Mouse (Mus musculus) brain, embryonic 18.5 days (tissue): ENCODE data around the gene Gm27029.
"Not testable (repeated sequence)": the region's sequence is repeated elsewhere in the genome, so short reads cannot be mapped to it uniquely, and the experiment has no call there.

Experiments used
- DNase-seq: peaks from one replicate; pipeline ENCODE4 v3.0.0-alpha.2; 2012; ENCODE audit warnings: low read depth, low spot score

Gene Gm27029

DNA sequence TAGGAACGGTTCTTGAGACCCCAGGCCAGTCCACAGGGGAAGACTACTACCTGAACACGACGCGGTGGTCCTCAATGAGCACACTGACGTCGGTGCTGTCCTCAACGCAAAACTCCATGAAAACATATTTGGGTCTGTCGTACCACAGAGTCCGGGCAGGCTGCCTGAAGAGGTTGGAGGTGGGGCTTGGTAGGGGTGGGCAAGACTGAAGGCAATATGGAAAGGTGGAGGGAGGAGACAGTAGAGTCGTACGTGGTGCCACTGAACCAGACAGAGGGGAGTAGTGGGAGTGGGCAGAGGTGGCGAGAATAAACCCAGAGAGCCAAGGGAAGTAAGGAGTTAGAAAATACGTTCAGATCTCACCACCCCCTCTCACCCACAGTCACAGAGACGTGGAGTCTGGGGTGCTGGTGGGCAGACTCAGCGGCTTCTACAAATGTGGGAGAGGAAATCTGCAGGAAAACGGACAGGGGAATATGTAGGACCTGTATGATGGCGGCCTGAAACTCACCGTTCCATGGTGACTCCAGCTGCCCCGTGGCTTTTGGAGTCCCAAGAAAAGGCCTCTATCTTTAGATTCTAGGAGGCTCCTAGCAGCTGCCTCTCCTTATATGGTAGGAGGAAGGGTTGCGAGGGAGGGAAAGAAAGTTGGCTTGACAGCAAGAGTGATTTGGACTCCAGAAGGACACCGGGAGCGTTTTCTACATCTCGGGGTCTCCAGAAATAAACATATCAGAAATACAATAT lies at the start of gene Gm27029:
TSS of gene Gm27029 (minus strand) at position 692 of the 747 bp plus-strand sequence.
- no peak for DNase-seq

- DNase-seq = no peak
These were observed 49.7 kb upstream of the Gm27029 start for GRCm38 (mm10) chr11:101474298-101474697.

DNA sequence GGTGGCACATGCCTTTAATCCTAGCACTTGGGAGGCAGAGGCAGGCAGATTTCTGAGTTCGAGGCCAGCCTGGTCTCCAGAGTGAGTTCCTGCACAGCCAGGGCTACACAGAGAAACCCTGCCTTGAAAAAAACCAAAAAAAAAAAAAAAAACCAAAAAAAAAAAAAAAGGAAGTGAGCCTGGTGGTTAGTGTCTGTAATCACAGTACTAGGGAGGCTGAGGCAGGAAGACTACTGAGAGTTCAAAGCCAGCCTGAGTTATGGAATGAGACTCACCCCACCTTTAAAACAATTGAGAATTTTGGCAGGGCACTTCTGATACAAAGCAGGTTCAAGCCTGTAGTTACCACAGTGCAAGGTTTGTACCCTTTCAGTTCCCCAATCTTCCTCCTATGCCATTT lies 49.1 kb upstream of the Gm27029 start:
- not testable (repeated sequence) for DNase-seq

GRCm38 (mm10) chr11:101472336-101472735 lies 47.7 kb upstream of the Gm27029 start:
- no peak for DNase-seq

DNA sequence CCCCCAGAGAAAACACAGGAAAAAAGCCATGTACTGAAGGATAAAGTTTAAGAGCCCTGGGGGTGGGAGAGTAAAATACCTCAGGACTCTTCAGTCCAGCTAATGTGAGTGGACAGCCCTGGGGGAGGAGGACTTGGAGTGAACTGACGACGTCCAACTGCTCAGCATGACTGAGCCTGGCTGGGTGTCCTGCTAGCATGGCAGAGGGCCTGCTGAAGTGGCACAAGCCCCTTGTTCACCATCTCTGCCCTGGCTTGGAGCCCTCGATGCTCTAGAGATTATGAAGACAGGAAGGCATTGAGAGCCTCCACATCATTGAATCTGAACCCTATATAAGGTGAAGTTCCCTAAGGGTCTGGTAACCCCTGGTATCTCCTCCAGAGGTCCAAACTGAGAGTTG lies 47.3 kb upstream of the Gm27029 start:
- DNase-seq = no peak

- DNase-seq = no peak
These were observed 45.6 kb upstream of the Gm27029 start for GRCm38 (mm10) chr11:101470206-101470605.

GRCm38 (mm10) chr11:101469155-101469554 lies 44.6 kb upstream of the Gm27029 start:
- DNase-seq = no peak

DNA sequence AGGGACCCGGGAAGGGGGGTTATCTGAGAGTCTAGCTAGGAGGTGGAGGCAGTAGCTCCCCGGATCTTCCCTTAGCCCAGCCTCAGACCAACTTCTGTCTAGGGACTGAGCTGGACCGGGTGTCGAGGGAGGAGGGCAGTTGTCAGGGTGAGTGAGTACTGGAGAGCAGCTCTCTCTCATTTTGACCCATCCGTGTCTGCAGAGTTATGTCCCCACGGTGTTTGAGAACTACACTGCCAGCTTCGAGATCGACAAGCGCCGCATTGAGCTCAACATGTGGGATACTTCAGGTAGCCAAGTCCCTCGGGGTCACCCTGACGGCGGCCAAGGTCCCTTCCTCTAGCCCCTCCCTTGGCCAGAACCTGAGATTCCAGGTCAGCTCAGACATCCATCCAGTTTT lies 44.1 kb upstream of the Gm27029 start:
- no peak for DNase-seq

DNA sequence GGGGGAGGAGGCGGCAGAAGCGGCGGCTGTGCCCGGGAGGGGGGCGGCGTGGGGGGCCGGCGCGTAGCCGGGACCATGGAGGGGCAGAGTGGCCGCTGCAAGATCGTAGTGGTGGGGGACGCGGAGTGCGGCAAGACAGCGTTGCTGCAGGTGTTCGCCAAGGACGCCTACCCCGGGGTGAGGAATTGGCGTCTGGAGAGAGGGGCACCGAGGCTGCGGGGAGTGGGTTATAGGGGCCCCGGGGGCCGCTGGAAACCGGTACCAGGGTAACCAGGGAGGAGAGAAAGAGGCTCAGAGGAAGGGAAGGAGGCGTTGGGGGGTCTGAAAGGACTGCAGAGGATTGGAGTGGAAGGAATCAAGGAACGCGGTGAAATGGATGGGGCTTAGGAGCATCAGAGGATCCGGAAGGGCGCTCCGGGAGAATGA lies 43.7 kb upstream of the Gm27029 start:
- no peak for DNase-seq

- DNase-seq = peak; percentile 61
These were observed 43.1 kb upstream of the Gm27029 start for GRCm38 (mm10) chr11:101467477-101468262.

DNA sequence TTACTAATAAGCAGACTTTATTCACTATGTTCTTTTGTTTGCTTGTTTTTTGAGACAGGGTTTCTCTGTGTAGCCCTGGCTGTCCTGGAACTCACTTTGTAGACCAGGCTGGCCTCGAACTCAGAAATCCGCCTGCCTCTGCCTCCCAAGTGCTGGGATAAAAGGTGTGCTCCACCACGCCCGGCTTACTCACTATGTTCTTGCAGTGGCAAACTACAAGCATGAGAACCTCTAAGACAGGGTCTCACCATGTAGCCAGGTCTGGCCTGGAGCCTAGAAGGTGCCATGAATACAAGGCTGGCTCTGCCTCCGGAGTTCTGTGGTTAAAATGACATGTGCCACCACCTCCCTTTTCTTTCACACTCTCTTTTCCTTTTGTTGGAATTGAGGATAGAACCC lies 42.0 kb upstream of the Gm27029 start:
- DNase-seq = not testable (repeated sequence)

DNA sequence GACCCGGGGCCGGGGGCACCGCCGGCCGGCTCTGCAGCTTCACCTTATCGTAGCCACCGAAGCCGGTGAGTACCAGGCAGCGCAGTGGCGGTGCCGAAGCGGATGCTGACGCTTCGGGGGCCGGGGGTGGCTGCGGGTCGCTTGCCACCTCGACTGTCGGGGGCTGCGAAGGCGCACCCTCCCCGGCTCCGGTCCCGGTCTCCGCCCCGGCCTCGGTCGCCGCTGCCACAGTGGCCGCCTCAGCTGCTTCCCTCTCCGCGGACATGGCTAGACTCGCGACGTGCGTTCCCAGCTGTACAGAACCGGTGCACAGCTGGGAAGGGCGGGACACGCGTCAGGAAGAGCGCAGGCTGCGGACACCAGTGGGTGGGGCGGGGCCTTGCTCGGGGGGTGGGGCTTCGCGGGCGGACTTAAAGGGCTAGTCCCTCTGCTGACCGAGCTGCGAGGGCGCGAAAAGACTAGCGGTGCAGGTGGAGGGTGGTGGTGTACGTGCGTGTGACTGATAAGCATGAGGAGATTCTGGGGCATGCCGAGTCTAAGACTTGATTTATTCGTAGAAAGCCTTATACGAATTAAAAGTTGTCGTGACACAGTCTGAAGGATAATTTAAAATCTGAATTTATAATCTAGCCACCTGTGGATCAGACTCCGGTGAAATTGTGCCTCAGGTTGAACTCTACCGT lies 41.4 kb upstream of the Gm27029 start, which contains the start of gene Vat1:
TSS of gene Vat1 (minus strand) at position 362 of the 683 bp plus-strand sequence.
- DNase-seq = peak; percentile 49

DNA sequence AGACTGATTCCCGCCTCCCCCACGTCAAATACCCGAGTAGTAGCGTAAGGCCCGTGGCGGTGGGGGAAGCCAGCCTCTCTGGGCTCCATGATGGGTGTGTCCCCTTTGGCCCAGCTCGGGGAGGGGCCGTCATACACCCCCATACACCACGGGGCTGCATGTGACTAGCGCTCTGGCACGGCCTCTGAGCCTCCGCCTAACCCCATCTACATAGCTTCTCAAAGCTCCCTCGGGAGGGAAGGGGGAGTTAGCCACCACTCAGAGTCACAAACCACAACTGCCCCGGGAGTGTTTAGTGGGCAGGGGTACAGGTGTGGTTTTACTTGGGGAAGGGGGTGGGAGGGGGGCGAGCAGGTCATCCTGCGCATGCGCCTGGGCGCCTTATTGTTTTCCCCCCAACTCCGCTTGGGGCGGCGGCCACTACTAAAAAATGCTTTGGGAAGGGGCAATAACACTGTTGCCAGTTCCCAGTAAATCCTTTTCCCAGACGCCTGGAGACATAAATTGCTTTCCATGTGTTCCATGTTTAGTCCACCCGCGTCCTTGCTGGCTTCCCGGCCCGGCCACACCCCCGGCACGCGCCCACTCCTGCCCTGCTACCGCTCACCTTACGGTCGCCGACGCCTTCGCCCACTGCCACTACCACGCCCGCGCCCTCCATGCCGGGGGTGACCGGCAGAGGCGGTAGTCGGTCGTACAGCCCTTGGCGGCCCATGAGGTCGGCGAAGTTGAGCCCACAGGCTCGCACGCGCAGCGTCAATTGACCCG lies 40.7 kb upstream of the Gm27029 start:
- DNase-seq = no peak

DNA sequence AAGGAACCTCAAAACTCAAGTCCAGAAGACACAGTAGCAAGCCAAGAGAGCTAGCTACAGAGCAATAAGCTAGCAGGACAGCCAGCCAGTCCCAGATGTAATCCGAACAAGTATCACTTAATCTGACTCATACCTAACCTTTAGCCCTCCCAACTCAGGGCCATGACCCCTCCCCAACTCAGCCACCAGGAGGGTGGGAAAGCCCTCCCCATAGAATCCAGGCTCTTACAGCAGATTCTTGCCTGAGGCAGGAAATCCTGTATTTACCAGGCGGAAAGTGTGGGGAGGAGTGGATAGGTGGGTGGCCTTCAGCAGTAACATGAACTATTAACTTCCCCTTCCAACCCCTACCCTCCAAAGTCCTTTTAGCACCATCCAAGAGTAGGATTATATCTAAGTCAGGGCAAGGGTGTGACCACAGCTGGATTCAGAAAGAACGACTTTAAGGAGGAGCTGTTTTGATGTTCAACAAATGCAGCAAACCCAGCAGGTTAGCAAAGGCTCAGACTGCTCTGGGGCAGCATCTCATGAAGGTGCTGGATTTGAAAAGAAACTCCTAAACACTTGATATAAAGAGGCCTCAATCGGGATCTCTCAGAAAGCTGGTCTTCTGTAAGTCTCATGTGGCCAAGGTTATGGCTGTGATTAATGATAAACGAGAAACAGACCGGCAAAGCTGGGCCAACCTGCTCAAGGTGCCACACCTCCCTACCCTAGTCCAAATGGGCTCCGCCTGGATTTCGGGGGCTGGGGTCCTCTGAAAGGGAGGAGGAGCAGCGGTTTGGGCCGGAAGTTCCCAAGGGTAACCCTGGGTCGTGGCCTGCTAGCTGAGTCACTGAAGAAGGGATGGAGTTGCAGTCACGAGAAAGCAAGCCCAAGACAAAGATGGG lies 39.9 kb upstream of the Gm27029 start, which contains the start of gene Rnd2:
TSS of gene Rnd2 (plus strand) at position 789 of the 890 bp plus-strand sequence.
- no peak for DNase-seq

DNA sequence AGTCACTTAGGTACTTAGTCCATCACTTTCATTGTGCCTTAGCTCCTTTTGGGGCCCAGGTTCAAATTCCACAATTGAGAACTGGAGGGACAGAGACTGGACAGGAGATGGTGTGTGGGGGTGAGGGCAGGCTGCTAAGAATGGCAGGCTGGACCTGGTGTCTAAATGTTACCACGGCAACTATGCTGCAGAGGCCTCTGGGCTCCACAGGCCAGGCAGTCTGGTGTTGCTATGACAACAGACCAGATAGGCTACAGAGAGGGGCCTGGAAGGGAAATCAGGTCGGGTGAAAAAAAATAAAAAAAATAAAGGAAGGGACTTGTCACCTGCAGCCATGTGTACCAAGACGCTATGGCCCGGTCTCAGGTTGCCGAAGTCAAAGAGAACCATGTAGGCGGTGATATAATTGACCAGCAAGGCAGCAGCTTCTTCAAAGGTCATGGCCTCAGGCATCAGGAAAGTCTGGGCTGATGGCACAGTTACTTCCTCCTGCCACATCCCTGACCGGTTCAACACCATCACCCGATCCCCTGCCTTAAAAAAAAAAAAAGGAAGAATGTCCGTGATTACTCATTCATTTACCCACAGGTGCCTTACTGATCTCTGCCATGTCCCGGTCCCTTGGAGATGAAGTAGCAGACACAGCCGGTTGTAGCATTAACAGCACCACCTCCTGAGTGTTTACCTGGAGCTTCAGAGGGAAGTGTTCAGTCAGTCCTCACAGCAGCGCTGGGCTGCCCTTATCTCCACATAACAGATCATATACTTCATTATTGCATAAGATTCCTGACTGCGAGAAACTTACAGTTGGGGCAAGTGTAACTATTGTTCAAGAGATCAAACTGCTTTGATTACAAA lies 38.2 kb upstream of the Gm27029 start:
- DNase-seq = no peak

- DNase-seq = no peak
These were observed 37.5 kb upstream of the Gm27029 start for GRCm38 (mm10) chr11:101462141-101462540.

- no peak for DNase-seq
These were observed 35.7 kb upstream of the Gm27029 start for GRCm38 (mm10) chr11:101460321-101460720.

DNA sequence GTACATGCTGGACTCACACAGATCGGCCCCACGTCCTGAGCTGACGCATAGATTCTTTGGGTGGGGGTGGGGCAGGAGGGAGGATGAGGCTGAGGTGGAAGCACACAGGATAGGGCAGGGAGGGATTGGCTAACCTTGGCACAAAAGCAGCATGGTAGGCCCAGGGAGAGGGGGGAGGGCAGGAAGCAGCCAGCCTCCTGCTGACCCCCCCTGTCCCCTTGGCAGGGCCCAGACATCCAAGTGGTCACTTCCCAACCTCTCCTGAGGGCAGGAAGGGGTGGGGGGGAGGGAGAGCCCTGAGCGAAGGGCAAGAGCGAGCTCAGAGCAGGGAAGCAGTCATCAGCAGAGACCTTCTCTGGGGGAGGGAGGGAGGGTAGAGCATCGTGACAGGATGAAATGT lies 35.1 kb upstream of the Gm27029 start:
- DNase-seq = no peak

- no peak for DNase-seq
These were observed 33.6 kb upstream of the Gm27029 start for GRCm38 (mm10) chr11:101458217-101458616.
